In the genomic region with DNA sequence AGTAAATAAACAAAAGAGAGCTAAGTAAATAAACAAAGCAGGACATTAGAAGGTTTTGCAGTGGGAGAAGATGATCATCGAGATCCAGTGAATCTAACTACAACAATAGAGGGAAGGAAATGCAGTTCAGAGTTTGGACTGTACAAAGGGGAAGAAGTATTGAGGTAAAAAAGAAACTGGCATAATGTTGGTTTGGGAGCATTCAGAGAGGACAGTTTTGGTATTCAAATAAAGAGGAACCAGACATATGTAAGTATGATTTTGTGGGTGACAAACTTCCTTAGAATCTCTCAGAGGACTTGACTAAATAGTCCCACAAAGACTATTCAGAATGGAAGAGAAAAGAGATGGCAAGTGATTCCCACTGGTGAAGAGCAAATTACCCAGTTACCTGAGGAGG, we compare ENCODE assay signal across 29 mouse cellular contexts. TPM values are rescaled to one million over a fixed set of nuclear protein-coding genes. Genes with fewer than 3 reads are reported as not detected.
DNase-seq lines count a peak whose midpoint lies in the region; ATAC-seq and TF ChIP-seq lines count a peak whose summit lies in the region.
"Had no signal": no experiment of that assay in that cellular context is flagged by ENCODE, and none has a peak within 500 bp of the region (broad histone marks: within the 10 kb centered on the region; RNA-seq: fewer than 3 reads in every experiment).

No protein-coding gene starts in this region.

- TF ChIP-seq CTCF in spleen, adult 2 months (IDR thresholded peaks at IDR 0.05; ENCODE audit: extremely low read depth, insufficient read depth, insufficient read length, insufficient replicate concordance) = no peak

- H3K9ac ChIP-seq in kidney, embryonic 15.5 days = no peak overlapping the region
- H3K9ac ChIP-seq: embryonic facial prominence, embryonic 12.5 days; intestine, embryonic 15.5 days; liver, embryonic 14.5 days; midbrain, embryonic 13.5 days had no signal

- DNase-seq in spleen, adult 2 months (ENCODE audit: low read depth in 1 of 2, low spot score in 2 of 2) = no peak
- no peak for DNase-seq in spleen, postnatal 14 days (ENCODE audit: low spot score in 2 of 2)
- no peak for DNase-seq in ovary, postnatal 36 days (ENCODE audit: low spot score)
- DNase-seq in adrenal gland, postnatal 36 days = no peak
- DNase-seq: adrenal gland, postnatal 10 days; cerebellum, adult 8-10 months; cerebellum, postnatal 36 days; embryo, embryonic 11 days; heart, postnatal 14 days; kidney, adult 2 months; kidney, postnatal 10 days; liver; lung, adult 2 months; lung, postnatal 14 days; right cerebral cortex, adult 18-20 months; right cerebral cortex, postnatal 4 days; thymus, adult 18-20 months; thymus, postnatal 36 days had no signal

- TF ChIP-seq POLR2A in spleen, adult 2 months (IDR thresholded peaks at IDR 0.05; ENCODE audit: low read depth, low read length) = no peak

- no peak overlapping the region for H3K4me3 ChIP-seq in spleen, adult 2 months (ENCODE audit: extremely low read depth, insufficient read depth, insufficient read length)
- no peak overlapping the region for H3K4me3 ChIP-seq in brown adipose tissue, adult 24 weeks (ENCODE audit: insufficient read depth, low read depth, low read length)
- H3K4me3 ChIP-seq in kidney, embryonic 15.5 days (replicated peaks) = no peak overlapping the region
- H3K4me3 ChIP-seq: embryonic facial prominence, embryonic 12.5 days; intestine, embryonic 15.5 days; midbrain, embryonic 13.5 days had no signal

- H3K4me2 ChIP-seq in kidney, embryonic 15.5 days = no peak overlapping the region
- H3K4me2 ChIP-seq: embryonic facial prominence, embryonic 12.5 days; intestine, embryonic 15.5 days; midbrain, embryonic 13.5 days had no signal

- WGBS in spleen, adult 2 months = 24% methylated on average over 1 of the region's 1 CpGs
- WGBS in kidney, embryonic 15.5 days = 45% methylated on average over 1 of the region's 1 CpGs

- H3K9me3 ChIP-seq in kidney, embryonic 15.5 days (replicated peaks) = no peaks in the 10 kb centered on the region
- H3K9me3 ChIP-seq: embryonic facial prominence, embryonic 12.5 days; intestine, embryonic 15.5 days; midbrain, embryonic 13.5 days had no signal

- H3K27ac ChIP-seq in spleen, adult 2 months (ENCODE audit: insufficient read depth, low read length) = peak overlapping the region; percentile 65
- H3K27ac ChIP-seq in brown adipose tissue, adult 24 weeks (replicated peaks; ENCODE audit: low read depth, low read length) = peak overlapping the region; percentile 83
- no peak overlapping the region for H3K27ac ChIP-seq in kidney, embryonic 15.5 days
- H3K27ac ChIP-seq: embryonic facial prominence, embryonic 12.5 days; intestine, embryonic 15.5 days; liver, embryonic 14.5 days; midbrain, embryonic 13.5 days had no signal

- no peaks in the 10 kb centered on the region for H3K27me3 ChIP-seq in spleen, adult 2 months (ENCODE audit: control insufficient read depth, insufficient read depth, low read length)
- 0 out of 2 replicates have a peak, but pooled peaks cover 3% of the 10 kb centered on the region for H3K27me3 ChIP-seq in kidney, embryonic 15.5 days
- H3K27me3 ChIP-seq: embryonic facial prominence, embryonic 12.5 days; intestine, embryonic 15.5 days; midbrain, embryonic 13.5 days had no signal

- H3K36me3 ChIP-seq in spleen, adult 2 months (ENCODE audit: control insufficient read depth, insufficient read depth, low read length) = no peaks in the 10 kb centered on the region
- H3K36me3 ChIP-seq in kidney, embryonic 15.5 days = no peaks in the 10 kb centered on the region
- H3K36me3 ChIP-seq: embryonic facial prominence, embryonic 12.5 days; intestine, embryonic 15.5 days; midbrain, embryonic 13.5 days had no signal

- ATAC-seq in megakaryocyte, adult 5-6 weeks (ENCODE audit: poor library complexity, severe bottlenecking) = peak; percentile 77
- no peak for ATAC-seq in kidney, embryonic 15.5 days (replicated peaks; ENCODE audit: low FRiP score)
- ATAC-seq: forebrain, embryonic 14.5 days; hindbrain, embryonic 16.5 days; intestine, embryonic 15.5 days; midbrain, embryonic 13.5 days had no signal

- no peaks in the 10 kb centered on the region; the same call in none of the 2 replicates for H3K4me1 ChIP-seq in spleen, adult 2 months (ENCODE audit: control insufficient read depth, insufficient read depth, insufficient read length)
- H3K4me1 ChIP-seq in brown adipose tissue, adult 24 weeks (ENCODE audit: control insufficient read depth, insufficient read depth, insufficient read length, low read length) = no peaks in the 10 kb centered on the region
- no peaks in the 10 kb centered on the region for H3K4me1 ChIP-seq in kidney, embryonic 15.5 days
- H3K4me1 ChIP-seq: embryonic facial prominence, embryonic 12.5 days; intestine, embryonic 15.5 days; midbrain, embryonic 13.5 days had no signal

RNA-seq across cellular contexts. Expression of a gene that starts 31.9 kb away (rescaled TPM):
- 0.54 and 0.58 TPM in 2 replicates for polyA plus RNA-seq in spleen, adult 2 months (2012; rRNA removed)
- 1.6 and 2.2 TPM in 2 replicates for polyA plus RNA-seq in brown adipose tissue, adult 24 weeks (2012; ENCODE audit: insufficient read depth, insufficient read length, missing spikeins)
- total RNA-seq in megakaryocyte, adult 5-6 weeks (2015) = 5.5 and 10.6 TPM in 2 replicates
- 7.4 and 8.7 TPM in 2 replicates for total RNA-seq in megakaryocyte, adult 5-6 weeks (2017)
- polyA plus RNA-seq in kidney, embryonic 15.5 days (2015; fragmentation: Nextera tagmentation; extraction: Ambion mirVana) = 1.0 and 1.1 TPM in 2 replicates
- 1 to 10 TPM in 1 of 2 experiments, under 1 TPM in 1; 0.73 to 1.3 TPM for total RNA-seq in adrenal gland, postnatal 36 days (2021)
- total RNA-seq: ES-E14; megakaryocyte-erythroid progenitor cell, adult 5-6 weeks had no signal
